Mouse (Mus musculus) megakaryocyte, adult 5-6 weeks (primary cell): Measurements from ENCODE around the gene Gm10134. TPM values are rescaled to one million over a fixed set of nuclear protein-coding genes. Genes with fewer than 3 reads are reported as not detected.
"Not testable (repeated sequence)": the region's sequence is repeated elsewhere in the genome, so short reads cannot be mapped to it uniquely, and the experiment has no call there.

Experiments used
- ATAC-seq: 2 replicates; pipeline ENCODE4 v1.8.0; 2016; ENCODE audit warnings: mild to moderate bottlenecking, inconsistent platforms; ENCODE audit not compliant: poor library complexity, severe bottlenecking
- total RNA-seq, 2 experiments: library from RNA; stranded (forward) in 1 of 2; stranded (reverse) in 1 of 2; fragments of 153-499, 151-499 nt in 1 of 2; fragments of 221-1000, 200-1000 nt in 1 of 2; gene quantifications; 2 replicates each; pipeline versions ENCODE4 v1.2.3 to v1.2.4; 2015 to 2017

Gene Gm10134
- total RNA-seq (2015) = not detected in 2 replicates
- total RNA-seq (2017) = not detected in 2 replicates

DNA sequence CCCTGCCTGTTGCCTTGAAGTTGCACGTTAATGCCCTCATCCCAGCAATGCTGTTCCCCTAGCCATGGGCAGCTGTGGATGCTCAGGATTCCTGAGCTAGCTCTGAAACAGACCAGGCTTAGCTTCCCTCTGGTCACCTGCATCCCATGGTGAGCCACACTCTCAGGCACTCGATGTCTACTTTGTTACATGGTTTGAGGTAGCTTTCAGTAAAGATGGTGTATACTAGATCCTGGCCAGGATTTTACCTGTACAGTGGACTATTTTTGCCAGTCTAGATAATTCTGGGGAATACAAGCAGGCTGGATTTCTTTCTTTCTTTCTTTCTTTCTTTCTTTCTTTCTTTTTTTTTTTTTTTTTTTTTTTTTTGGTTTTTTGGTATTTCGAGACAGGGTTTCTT lies at the start of gene Gm10134:
Gene Gm10134, plus strand, starts transcription at position 301 of the 400 bp plus-strand sequence.
- ATAC-seq = no peak

DNA sequence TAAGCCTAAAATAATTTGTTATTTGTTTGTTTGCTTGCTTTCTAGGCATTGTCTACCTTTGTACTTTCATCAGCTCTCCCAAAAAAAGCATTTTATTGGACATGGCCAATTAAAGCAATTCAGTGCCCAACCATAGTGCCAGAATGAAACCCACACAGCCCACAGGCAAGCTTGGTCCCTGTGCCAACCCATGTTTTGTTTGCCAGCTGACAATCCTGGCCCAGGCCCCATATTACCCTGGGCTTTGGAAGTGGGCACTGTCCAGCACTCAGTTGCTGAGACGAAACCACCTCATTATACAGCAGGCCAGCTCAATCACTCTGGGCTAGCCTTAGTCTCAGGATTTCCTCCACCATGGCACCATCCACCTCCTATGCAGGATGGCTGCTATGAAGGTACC lies 49.3 kb upstream of the Gm10134 start:
- ATAC-seq = no peak

DNA sequence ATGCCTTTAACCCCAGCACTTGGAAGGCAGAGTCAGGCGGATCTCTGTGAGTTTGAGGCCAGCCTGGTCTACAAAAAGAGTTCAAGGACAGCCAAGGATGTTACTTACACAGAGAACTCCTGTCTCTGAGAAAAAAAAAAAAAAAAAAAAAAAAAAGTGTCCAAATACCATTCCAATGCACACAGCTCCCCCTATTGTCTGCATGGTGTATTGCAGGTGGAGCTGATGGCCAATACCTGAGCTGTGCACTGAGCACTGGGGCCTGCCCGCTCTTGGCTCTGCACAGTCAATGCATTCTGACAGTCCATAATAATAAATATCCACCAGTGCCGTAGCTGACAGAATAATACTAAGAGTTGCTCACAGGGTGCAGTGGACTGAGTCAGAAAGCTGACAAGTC lies 42.0 kb upstream of the Gm10134 start:
- ATAC-seq = peak; percentile 44

DNA sequence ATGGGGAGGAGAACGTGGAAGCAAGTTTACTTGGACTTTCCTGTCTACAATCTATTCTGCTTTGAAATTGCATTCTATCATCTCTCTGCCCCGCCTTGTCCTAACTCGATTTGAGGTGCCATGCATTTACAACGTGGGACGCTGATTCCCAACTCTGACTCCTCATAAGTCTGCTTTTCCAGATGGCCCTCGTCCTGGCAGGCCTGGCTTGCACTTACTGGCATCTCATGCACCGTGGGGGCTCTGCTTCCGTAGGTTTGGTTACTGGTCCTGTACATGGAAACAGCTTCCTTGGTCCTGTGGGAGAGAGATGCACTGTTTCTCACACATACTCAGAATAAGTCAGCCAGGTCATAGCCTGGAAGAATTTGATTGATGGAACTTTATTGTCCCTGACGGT lies 41.0 kb upstream of the Gm10134 start:
- no peak for ATAC-seq

DNA sequence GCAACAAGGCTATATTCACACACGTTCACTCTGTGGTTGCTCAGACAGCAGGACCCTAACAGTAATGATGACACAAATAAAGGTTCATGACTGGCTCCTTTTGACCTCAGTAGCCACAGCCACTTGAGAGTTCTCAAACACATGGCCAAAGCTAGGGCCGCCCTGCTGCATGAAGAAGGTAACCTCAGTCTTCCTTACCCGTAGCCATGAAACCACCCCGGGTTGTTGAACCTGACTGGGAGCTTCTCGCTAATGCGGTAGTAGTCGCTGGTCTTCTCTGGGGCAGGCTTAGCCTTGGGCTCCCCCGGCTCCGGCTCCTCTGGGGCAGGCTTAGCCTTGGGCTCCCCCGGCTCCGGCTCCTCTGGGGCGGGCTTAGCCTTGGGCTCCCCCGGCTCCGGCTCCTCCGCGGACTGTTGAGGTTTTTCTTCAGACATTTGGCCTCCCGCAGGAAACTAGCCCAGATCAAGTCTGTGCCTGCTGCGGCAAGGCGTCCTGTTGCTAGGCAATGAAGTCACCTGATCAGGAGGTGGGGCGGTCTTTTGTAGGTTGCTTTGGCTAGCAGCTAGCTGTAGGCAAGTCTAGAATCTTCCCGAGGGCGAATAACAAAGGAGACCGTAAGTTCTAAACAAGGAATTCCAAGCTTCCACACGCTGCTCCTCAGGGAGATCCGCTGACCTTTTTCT lies 39.9 kb upstream of the Gm10134 start, which contains the start of gene 1700007K13Rik:
Gene 1700007K13Rik, minus strand, starts transcription at position 497 of the 683 bp plus-strand sequence.
- no peak for ATAC-seq

DNA sequence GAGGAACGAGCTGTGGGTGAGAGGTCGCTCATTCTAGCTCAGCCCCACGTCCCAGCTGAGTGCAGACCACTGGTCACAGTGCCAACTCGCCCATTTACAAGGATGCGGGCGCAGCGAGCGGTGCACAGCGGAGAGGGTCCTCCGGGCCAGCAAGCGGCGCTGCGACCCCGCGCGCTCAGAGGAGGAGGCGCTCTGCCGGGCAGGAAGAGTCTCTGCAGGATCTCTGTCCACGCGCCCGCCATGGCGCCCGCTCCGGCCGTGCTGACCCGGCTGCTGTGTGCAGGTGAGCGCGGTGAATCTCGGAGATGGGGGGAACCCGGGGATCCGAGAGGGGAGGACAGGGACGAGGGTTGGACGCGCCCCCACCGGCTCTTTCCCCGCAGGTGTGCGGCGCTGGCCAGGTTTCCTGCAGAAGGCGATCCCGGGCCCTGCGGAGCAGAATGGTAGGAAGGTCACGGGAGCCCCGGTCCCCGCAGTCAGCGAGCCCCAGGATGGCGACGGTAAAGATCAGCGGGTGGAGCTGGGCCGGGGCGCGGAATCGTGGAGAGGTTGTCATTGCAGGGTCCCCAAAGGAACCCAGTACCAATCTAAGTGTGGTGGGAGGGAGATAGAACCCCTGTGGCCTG lies 37.9 kb upstream of the Gm10134 start, which contains the start of gene Mrps2:
Gene Mrps2, plus strand, starts transcription at position 207 of the 626 bp plus-strand sequence.
- ATAC-seq = peak; percentile 98

DNA sequence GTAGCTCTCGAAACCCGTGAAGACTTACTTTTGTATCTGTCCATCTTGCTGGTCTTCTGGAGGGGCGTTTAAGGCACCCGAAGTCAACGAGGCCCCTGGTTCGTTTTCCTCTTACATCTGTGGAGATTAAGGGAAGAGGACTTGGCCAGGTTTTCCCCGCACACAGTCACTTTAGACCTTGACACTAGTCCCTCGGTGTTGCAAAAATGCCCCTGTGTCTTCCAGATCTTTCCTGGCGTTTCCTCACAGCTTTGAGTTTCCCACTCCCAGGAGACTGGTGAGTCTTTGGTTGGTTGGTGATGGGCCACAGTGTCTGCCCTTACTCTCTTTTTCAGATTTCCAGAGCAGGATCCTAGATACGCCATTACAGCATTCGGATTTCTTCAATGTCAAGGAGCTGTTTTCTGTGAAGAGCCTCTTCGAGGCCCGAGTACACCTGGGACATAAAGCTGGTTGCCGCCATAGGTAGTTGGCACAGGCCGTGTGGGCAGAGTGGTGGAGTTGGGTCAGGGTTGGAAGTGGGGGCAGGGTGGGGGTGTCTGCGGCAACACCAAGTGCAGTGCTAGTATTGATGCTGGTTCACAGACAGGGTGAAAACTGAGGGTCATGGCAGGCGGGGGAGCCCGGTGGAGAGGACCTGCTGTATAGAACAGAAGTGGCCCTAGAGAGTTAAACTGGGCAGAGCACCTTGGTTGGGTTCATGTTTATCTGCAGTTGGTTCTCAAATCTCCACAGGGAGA lies 37.2 kb upstream of the Gm10134 start:
- ATAC-seq = no peak

DNA sequence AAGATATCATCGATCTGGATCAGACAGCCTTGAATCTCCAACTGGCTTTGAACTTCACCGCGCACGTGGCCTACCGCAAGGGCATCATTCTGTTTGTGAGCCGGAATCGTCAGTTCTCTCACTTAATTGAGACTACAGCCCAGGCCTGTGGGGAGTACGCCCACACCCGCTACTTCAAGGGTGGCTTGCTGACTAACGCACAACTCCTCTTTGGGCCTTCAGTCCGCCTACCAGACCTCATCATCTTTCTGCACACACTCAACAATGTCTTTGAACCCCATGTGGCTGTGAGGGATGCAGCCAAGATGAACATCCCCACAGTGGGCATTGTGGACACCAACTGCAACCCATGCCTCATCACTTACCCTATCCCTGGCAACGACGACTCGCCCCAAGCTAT lies 36.4 kb upstream of the Gm10134 start:
- ATAC-seq = no peak

DNA sequence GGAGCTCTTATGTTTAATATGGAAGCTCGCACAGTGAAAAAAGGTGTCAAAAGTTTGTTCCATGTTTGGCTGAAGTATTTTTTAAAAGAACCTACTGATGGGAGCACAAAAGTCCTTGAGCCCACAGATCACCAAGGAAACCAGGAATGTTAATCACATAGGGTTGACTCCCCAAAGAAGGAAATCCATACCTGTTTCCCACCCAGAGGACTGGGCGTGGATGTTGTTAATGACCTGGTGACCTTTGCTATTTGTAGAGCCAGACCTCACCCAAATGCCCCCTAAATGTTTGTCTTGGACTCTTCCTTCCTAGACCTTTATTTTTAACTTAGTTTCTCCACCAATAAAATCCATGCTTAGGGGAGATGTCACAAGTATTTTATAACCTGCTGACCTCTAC lies 35.3 kb upstream of the Gm10134 start:
- no peak for ATAC-seq

DNA sequence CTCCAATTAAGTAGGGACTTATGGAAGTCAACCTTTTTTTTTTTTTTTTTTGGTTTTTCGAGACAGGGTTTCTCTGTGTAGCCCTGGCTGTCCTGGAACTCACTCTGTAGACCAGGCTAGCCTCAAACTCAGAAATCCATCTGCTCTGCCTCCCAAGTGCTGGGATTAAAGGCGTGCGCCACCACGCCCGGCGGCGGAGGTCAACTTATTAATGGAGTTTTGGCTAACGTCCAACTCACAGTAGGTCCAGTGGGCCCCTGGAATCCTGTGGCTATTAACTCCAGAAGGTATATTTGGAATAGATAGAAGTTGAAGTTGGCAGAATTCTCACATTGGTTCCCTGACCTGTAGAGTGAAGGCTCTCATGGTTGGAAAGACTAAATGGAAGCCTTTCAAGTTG lies 33.9 kb upstream of the Gm10134 start:
- not testable (repeated sequence) for ATAC-seq

DNA sequence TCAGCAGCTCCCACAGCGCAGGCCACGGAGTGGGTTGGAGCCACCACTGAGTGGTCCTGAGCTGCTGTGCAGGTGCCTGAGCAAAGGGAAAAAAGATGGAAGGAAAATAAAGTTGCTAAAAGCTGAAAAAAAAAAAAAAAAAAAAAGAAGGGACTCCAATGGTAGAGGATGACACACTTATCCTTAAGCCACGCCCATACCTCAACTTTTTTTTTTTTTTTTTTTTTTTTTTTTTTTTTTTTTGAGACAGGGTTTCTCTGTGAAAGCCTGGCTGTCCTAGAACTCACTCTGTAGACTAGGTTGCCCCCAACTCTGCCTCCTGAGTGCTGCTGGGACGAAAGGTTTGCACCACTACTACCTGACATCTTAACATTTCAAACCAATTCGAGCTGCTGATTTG lies 27.9 kb upstream of the Gm10134 start:
- not testable (repeated sequence) for ATAC-seq

DNA sequence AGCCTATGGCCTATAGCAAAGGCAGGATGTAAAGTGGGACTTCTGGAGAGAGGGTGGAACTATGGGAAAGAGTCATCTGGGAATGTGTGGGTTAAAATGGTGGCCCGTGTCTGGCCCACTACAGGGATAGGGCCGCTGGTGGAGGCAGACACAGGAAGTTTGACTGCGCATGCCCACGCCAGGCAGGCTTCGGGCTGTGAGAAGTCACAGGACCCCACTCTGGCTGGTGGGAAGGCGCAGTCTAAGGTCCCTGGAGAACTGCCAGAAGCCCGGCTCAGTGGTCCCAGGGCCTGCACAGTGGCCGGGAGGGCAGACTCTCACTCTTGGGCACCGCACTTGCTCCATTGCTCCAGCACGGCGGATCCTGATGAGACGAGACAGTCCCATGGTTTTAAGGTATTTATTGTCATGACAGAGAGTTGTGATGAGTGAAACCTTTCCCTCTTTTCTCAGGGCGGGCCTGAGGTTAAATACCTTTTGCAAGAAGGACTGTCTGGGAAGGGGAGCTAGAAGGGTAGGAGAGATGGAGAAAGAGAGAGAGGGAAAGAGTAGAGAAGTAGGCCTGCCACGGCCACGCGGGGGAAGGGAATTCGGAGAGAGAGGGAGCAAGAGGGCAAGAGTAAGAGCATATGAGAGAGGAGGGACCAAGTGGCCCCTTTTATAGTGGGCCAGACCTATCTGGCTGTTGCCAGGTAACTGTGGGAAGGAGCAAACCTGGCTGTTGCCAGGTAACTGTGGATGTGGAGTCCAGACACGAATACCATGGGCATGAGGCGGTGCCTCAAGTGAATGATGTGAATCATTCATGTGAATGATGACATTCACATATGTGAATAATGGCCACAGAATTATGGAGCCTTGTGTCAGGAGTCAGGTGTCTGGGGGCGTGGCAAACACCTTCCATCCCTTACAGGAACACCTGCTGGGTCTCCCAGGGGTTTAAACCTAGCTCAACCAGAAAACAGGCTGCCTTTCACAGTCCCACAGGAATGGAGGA lies 26.4 kb upstream of the Gm10134 start:
- ATAC-seq = no peak

DNA sequence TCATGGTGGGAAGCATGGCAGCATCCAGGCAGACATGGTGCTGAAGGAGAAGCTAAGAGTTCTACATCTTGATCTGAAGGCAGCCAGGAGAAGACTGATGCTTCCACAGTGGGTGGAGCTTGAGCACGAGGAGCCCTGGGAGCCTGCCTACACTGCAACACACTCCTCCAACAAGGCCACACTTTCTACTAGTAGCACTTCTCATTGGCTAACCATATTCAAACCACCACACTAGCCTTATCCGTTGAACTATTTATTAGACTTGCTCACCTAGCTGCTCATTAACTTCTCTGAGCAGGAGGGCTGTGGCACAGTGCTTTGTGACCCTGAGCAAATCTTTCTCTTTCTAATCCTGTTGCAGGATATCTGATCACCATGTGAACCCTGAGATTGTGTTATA lies 22.0 kb upstream of the Gm10134 start:
- ATAC-seq = no peak

DNA sequence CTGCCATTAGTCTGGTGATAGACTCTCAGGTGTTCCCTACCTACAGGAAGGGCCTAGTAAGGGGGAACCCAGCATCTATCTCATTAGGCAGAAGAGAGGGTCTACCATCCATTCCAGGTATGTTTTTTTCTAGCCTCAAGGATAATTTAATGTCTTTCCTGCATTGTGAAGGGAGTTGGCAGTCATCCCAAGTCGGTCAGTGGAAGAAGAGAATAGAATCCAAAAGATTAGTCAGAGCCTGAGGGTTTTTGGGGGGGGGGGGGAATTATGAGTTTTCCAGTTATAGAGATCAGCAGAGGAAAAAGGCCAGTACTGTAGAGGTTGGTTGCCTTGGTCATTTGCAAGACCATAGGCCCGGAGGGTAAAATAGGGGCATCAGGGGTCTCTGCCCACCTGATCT lies 11.4 kb upstream of the Gm10134 start:
- ATAC-seq = no peak

DNA sequence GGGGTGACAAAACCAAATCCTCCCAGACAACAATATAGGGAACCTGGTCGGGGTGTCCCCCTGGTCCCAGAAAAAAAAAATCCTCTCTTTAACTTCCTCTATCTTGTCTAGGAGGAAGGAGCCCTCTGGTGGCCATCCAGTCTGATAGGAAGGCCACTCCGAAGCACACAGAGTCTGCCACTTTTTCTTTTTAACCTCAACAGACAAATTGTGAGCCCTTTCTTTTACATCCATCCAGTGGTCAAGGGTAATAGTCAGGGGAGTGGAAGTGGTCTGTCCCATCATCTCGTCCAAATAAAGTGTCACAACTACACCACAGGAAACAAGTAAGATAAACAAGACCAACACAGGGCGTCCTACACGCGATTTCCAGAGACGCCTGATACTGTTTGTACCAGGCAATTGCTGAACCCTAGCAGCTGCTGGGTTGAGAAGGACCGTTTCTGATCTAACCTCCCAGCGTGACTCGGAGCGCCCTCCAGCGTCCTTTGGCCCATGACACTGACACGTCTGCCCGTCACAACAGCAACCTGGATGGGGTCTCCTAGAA lies 10.6 kb upstream of the Gm10134 start:
- peak; percentile 81 for ATAC-seq

DNA sequence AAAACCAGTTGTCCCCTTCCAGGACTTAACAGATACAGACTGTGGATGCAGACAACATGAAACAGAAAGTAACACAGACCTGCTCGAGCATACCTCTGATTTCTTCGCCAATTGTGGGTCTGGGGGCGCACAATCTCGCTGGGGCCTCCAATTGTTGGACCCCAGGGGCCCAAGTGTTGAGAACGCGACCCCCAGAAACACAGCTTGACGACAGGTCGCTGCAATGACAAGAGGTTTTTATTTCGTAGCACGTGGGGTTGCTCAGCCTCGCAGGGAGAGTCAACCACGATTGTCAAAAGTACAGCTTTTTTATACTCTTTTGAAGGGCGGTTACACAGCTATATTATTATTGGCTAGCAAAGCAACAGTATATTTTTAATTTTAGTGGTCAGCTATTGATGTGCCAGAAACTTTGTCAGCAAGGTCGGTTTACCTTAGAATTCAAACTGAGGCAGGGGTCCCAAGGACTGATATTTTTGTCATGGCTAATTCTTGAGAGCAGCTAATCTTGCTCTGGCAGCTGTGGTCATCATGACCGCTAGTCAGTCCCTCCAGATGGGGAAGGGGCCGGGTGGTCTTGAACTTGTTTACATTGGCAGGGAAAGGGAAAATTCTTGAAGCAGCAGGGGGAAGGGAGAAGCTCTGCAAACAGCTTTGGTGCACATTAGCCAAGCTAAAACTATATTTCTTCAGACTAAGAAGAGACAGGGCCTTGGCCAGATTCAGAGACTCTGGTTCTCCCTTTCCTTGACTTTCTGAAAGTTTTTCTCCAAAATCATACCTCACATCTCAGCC lies 9.9 kb upstream of the Gm10134 start:
- ATAC-seq = no peak

DNA sequence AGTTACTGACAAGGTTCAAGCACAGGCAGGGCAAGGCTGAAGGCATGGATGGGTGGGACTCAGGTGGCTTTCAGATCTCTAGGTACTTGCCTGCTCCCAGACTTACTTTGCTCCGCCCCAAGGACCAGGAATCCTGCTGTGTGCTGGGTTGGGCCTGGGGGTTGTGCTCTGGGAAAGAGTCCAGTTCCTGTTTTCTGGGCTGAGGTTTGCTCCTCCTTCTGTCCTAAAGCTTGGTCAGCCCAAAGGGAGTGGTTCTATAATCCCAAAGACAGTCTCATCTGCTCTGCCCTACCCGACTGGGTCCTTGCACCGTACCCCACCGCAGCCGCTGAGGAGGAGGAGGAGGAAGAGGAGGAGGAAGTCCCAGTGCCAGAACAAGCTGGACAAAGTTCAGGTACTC lies 9.2 kb upstream of the Gm10134 start, which contains the start of gene Gbgt1:
Gene Gbgt1, plus strand, starts transcription at position 221 of the 400 bp plus-strand sequence.
- ATAC-seq = peak; percentile 62

DNA sequence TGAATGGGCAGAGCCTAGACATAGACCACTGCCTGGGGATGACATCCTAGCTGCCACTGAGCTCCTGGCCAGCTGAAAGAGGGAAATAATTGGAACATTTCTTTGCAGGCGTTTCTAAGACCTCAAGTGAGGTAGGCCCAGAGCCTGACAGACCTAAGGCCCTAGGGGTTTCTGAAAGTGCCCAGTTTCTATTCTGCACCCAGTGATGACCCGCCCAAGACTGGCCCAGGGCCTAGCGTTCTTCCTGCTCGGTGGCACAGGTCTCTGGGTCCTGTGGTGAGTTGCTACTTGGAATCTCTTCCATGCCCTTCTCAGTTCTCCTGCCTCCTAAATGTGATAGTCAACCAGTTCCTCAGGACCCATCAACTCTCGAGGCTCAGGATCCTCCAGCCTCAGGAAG lies 8.3 kb upstream of the Gm10134 start:
- no peak for ATAC-seq

DNA sequence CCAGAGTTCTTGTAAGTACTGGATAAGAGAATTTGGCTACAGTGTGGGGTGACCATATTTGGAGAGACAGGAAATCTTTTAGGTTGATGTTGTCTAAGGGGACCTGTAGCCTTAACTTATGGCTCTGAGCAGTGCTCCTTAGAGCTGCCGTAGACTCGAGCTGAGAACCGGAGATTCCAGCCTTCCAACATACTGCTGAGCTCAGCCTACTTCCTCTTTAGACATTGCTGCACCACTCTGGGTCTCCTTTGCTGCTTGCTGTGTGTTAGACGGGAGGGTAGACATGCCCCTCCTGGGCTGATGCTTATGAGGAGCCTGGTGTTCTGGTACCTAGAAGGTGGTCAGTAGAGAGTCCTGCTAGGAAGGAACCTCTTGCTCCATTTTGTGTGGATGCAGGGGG lies 7.5 kb upstream of the Gm10134 start:
- no peak for ATAC-seq
